Mouse (Mus musculus) liver, postnatal 0 days (tissue): ENCODE results near the gene Mgl2. TPM values are rescaled to one million over a fixed set of nuclear protein-coding genes. Genes with fewer than 3 reads are reported as not detected.

Source experiments
- ATAC-seq: fragments of 200-750 bp; cut with Nextera tagmentation; 2 replicates; pipeline ENCODE4 v1.8.0; 2017; ENCODE audit warnings: mild to moderate bottlenecking, moderate library complexity
- DNase-seq: peaks from one replicate; pipeline ENCODE4 v3.0.0-alpha.2; 2016
- H3K27ac ChIP-seq: fragments of 300-500 bp; sonication (generic); 2 replicates; pipeline ENCODE4 v1.5.1; 2014; ENCODE audit warnings: antibody characterized with exemption, moderate library complexity, mild to moderate bottlenecking, low read depth
- H3K27me3 ChIP-seq: fragments of 300-500 bp; sonication (generic); 2 replicates; pipeline ENCODE4 v1.6.1; 2014; ENCODE audit warnings: low read length, control low read depth, mixed read lengths; ENCODE audit not compliant: insufficient read depth
- H3K36me3 ChIP-seq: fragments of 300-500 bp; sonication (generic); replicated peaks from 2 replicates; pipeline ENCODE4 v1.6.1; 2014; ENCODE audit warnings: mild to moderate bottlenecking, control low read depth, low read length, moderate library complexity, mixed read lengths; ENCODE audit not compliant: insufficient read depth
- H3K4me1 ChIP-seq: fragments of 300-500 bp; sonication (generic); 2 replicates; pipeline ENCODE4 v1.6.1; 2014; ENCODE audit warnings: antibody characterized with exemption, mild to moderate bottlenecking, control low read depth; ENCODE audit not compliant: insufficient read depth
- H3K4me2 ChIP-seq: fragments of 300-500 bp; sonication (generic); 2 replicates; pipeline ENCODE4 v1.6.1; 2014; ENCODE audit warnings: low read depth, mild to moderate bottlenecking, low read length, moderate library complexity, mixed read lengths
- H3K4me3 ChIP-seq: fragments of 300-500 bp; sonication (generic); 2 replicates; pipeline ENCODE4 v1.5.1; 2014; ENCODE audit warnings: low read depth, low read length
- H3K9ac ChIP-seq: fragments of 300-500 bp; sonication (generic); replicated peaks from 2 replicates; pipeline ENCODE4 v1.6.1; 2014; ENCODE audit warnings: mild to moderate bottlenecking, moderate library complexity
- H3K9me3 ChIP-seq: fragments of 300-500 bp; sonication (generic); 2 replicates; pipeline ENCODE4 v1.6.1; 2016; ENCODE audit warnings: mild to moderate bottlenecking, control low read depth, low read length, mixed read lengths
- CTCF ChIP-seq: sonication (generic); IDR thresholded peaks from 2 replicates; pipeline ENCODE4 v1.5.1; 2016; ENCODE audit warnings: antibody characterized with exemption, low read depth
- EP300 ChIP-seq: IDR thresholded peaks from 2 replicates; pipeline ENCODE4 v1.6.1; 2016; ENCODE audit warnings: antibody characterized with exemption, low read depth, mild to moderate bottlenecking
- whole genome bisulfite sequencing: fragments of 180-500 bp; shearing (Covaris S2); extraction: QIAGEN DNeasy Blood & Tissue Kit; methylation state at CpG from one replicate; pipeline ENCODE4 v1.1.7; 2014; ENCODE audit not compliant: insufficient replicate concordance; 5-methylcytosine and 5-hydroxymethylcytosine counted together
- polyA plus RNA-seq: library from polyadenylated mRNA; unstranded; fragments of >200 nt; fragmentation: Nextera tagmentation; extraction: Ambion mirVana; gene quantifications from 2 replicates; pipeline ENCODE4 v1.2.1, GENCODE M21; 2015

Mgl2 gene
- 1.5 TPM in 2 replicates for polyA plus RNA-seq

GRCm38 (mm10) chr11:70129926-70130379, at the start of gene Mgl2:
Gene Mgl2 (plus strand): TSS chr11:70130329.
- H3K36me3 ChIP-seq: no peaks in the 10 kb centered on the region
- H3K9me3 ChIP-seq: no peaks in the 10 kb centered on the region
- no peaks in the 10 kb centered on the region for H3K27me3 ChIP-seq
- H3K4me2 ChIP-seq: no peak within 1 kb of the TSS; the same call in 1 of the 2 replicates
- no peak within 1 kb of the TSS for H3K9ac ChIP-seq
- no peak for ATAC-seq
- no peak within 1 kb of the TSS for H3K27ac ChIP-seq
- no peak for TF ChIP-seq CTCF
- no peak for TF ChIP-seq EP300
- H3K4me1 ChIP-seq: peaks cover 2% of the 10 kb centered on the region; the same call in 1 of the 2 replicates
- no peak within 1 kb of the TSS for H3K4me3 ChIP-seq
- 32% methylated on average over 9 of the region's 9 CpGs for WGBS
- no peak for DNase-seq

- no peaks in the 10 kb centered on the region for H3K36me3 ChIP-seq
- no peak for DNase-seq
- no peak for ATAC-seq
- H3K27me3 ChIP-seq: no peaks in the 10 kb centered on the region
- H3K4me3 ChIP-seq: no peak overlapping the region
- no peaks in the 10 kb centered on the region for H3K9me3 ChIP-seq
- no peak overlapping the region for H3K27ac ChIP-seq
- H3K9ac ChIP-seq: no peak overlapping the region
- H3K4me2 ChIP-seq: no peak overlapping the region
- no peak for TF ChIP-seq CTCF
- no peak for TF ChIP-seq EP300
- peaks cover 22% of the 10 kb centered on the region for H3K4me1 ChIP-seq
- 60% methylated on average over 15 of the region's 15 CpGs for WGBS
Measured at GRCm38 (mm10) chr11:70080803-70081590, 49.1 kb upstream of the Mgl2 start.

- no peak for TF ChIP-seq EP300
- TF ChIP-seq CTCF: no peak
- Histone ChIP-seq H3K4me1 (peaks cover 7% of the 10 kb centered on the region), H3K4me2 (no peak overlapping the region), H3K9me3 (0 out of 2 replicates have a peak, but pooled peaks cover 4% of the 10 kb centered on the region), H3K36me3 (no peaks in the 10 kb centered on the region), H3K27me3 (no peaks in the 10 kb centered on the region), H3K27ac (no peak overlapping the region), H3K9ac (no peak overlapping the region), H3K4me3 (no peak overlapping the region)
- 0 out of 2 replicates have a peak, but pooled peaks have one; percentile 27 for ATAC-seq
- no peak for DNase-seq
- WGBS: 60% methylated on average over 8 of the region's 8 CpGs
Measured at GRCm38 (mm10) chr11:70084563-70084962, 45.6 kb upstream of the Mgl2 start.

GRCm38 (mm10) chr11:70091986-70092783, 37.9 kb upstream of the Mgl2 start, which contains the start of gene Asgr2:
Gene Asgr2 (plus strand): TSS chr11:70092644.
- peak within 1 kb of the TSS; percentile 46 for H3K9ac ChIP-seq
- H3K27me3 ChIP-seq: no peaks in the 10 kb centered on the region
- ATAC-seq (peak; percentile 96), DNase-seq (peak; percentile 78)
- TF ChIP-seq CTCF: no peak
- TF ChIP-seq EP300: no peak
- H3K27ac ChIP-seq: peak within 1 kb of the TSS; percentile 96
- peak within 1 kb of the TSS; percentile 61 for H3K4me2 ChIP-seq
- peak within 1 kb of the TSS; percentile 20; the same call in 1 of the 2 replicates for H3K4me3 ChIP-seq
- H3K4me1 ChIP-seq: peaks cover 4% of the 10 kb centered on the region; the same call in 1 of the 2 replicates
- 39% methylated on average over 12 of the region's 12 CpGs for WGBS
- H3K9me3 ChIP-seq: no peaks in the 10 kb centered on the region
- no peaks in the 10 kb centered on the region for H3K36me3 ChIP-seq

DNA sequence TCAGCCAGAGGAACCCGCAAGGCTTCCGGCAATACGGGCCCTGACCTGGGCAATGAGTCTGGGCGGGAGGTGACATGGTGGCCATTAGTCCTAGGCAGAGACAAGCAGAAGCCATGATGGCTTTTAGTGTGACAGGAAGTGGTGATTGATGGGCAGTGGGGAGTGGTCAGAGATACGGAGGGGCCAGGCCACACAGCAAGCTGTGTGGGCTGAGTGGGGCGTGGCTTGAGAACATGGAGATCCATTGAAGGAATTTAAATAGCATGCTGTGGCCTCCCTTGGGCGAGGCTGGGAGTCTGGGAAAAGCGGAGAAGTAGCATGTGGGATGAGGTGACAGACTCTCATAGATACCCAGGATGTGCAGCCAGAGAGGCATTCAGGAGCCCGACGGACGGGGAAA, 32.7 kb upstream of the Mgl2 start:
- DNase-seq (no peak), ATAC-seq (no peak)
- Histone ChIP-seq H3K9ac (no peak overlapping the region), H3K4me2 (no peak overlapping the region), H3K4me1 (no peaks in the 10 kb centered on the region; the same call in 1 of the 2 replicates), H3K27ac (no peak overlapping the region), H3K9me3 (no peaks in the 10 kb centered on the region), H3K4me3 (no peak overlapping the region), H3K27me3 (0 out of 2 replicates have a peak, but pooled peaks cover 2% of the 10 kb centered on the region), H3K36me3 (peaks cover 4% of the 10 kb centered on the region; the same call in 1 of the 2 replicates)
- 76% methylated on average over 11 of the region's 11 CpGs for WGBS
- TF ChIP-seq EP300: no peak
- TF ChIP-seq CTCF: no peak

GRCm38 (mm10) chr11:70099102-70099501, 31.0 kb upstream of the Mgl2 start:
- WGBS: 71% methylated on average over 2 of the region's 2 CpGs
- Histone ChIP-seq H3K9me3 (no peaks in the 10 kb centered on the region), H3K4me2 (no peak overlapping the region), H3K4me1 (no peaks in the 10 kb centered on the region), H3K4me3 (no peak overlapping the region), H3K9ac (no peak overlapping the region), H3K36me3 (peaks cover 4% of the 10 kb centered on the region; the same call in 1 of the 2 replicates), H3K27ac (no peak overlapping the region), H3K27me3 (0 out of 2 replicates have a peak, but pooled peaks cover 2% of the 10 kb centered on the region)
- no peak for ATAC-seq
- no peak for DNase-seq
- TF ChIP-seq CTCF (no peak), EP300 (no peak)
